In genomic region chr1:63181019-63181418, GRCm38 (mm10) we compare ENCODE assay signal across 8 mouse cellular contexts. TPM values are rescaled to one million over a fixed set of nuclear protein-coding genes. Genes with fewer than 3 reads are reported as not detected.
DNase-seq lines count a peak whose midpoint lies in the region; ATAC-seq and TF ChIP-seq lines count a peak whose summit lies in the region.

No protein-coding gene starts in this region.

- H3K4me3 ChIP-seq in hindbrain, embryonic 12.5 days, result no peak overlapping the region
- no peak overlapping the region for H3K4me3 ChIP-seq in lung, postnatal 0 days (ENCODE audit: low read depth, low read length)

- no peak overlapping the region for H3K4me2 ChIP-seq in hindbrain, embryonic 12.5 days (replicated peaks)
- no peak overlapping the region for H3K4me2 ChIP-seq in lung, postnatal 0 days (replicated peaks; ENCODE audit: low read depth, low read length)

- H3K4me1 ChIP-seq in hindbrain, embryonic 12.5 days, result peaks cover 11% of the 10 kb centered on the region
- peaks cover 7% of the 10 kb centered on the region; the same call in 1 of the 2 replicates for H3K4me1 ChIP-seq in lung, postnatal 0 days (ENCODE audit: insufficient read depth, low read depth, low read length)

- peak; percentile 71 for ATAC-seq in hindbrain, embryonic 12.5 days (ENCODE audit: low FRiP score)
- ATAC-seq in lung, postnatal 0 days, result peak; percentile 80

- no peaks in the 10 kb centered on the region for H3K9me3 ChIP-seq in hindbrain, embryonic 12.5 days (replicated peaks)
- H3K9me3 ChIP-seq in lung, postnatal 0 days (ENCODE audit: low read length), result no peaks in the 10 kb centered on the region

- no peak overlapping the region for H3K9ac ChIP-seq in hindbrain, embryonic 12.5 days
- no peak overlapping the region for H3K9ac ChIP-seq in lung, postnatal 0 days (replicated peaks; ENCODE audit: low read depth)

- peak; percentile 83 for DNase-seq in Muller cell, postnatal 12 days (ENCODE audit: inconsistent ontology term)
- peak; percentile 88 for DNase-seq in cerebellum, adult 9-11 months
- DNase-seq in frontal cortex, adult 2 months (ENCODE audit: extremely low spot score in 1 of 2, low spot score in 1 of 2), result peak; percentile 91 to 98
- peak; percentile 93 to 95 for DNase-seq in layer of hippocampus, postnatal 10 days (ENCODE audit: low spot score in 2 of 2)
- peak; percentile 97 for DNase-seq in lung, postnatal 0 days (ENCODE audit: low spot score)
- DNase-seq in ovary, postnatal 36 days (ENCODE audit: low spot score), result peak; percentile 85
- peak; percentile 95 for DNase-seq in thymus, postnatal 14 days

- WGBS in hindbrain, embryonic 12.5 days, result 9% methylated on average over 3 of the region's 3 CpGs
- WGBS in lung, postnatal 0 days, result 5% methylated on average over 3 of the region's 3 CpGs

- 0 out of 2 replicates have a peak overlapping the region, but pooled peaks have one; percentile 30 for H3K27ac ChIP-seq in hindbrain, embryonic 12.5 days
- 0 out of 2 replicates have a peak overlapping the region, but pooled peaks have one; percentile 35 for H3K27ac ChIP-seq in lung, postnatal 0 days (ENCODE audit: low read length)

- peak; percentile 95 for TF ChIP-seq CTCF in lung, postnatal 0 days (IDR thresholded peaks at IDR 0.05)

- TF ChIP-seq EP300 in lung, postnatal 0 days (IDR thresholded peaks at IDR 0.05), result no peak

- H3K36me3 ChIP-seq in hindbrain, embryonic 12.5 days, result peaks cover 23% of the 10 kb centered on the region
- no peaks in the 10 kb centered on the region for H3K36me3 ChIP-seq in lung, postnatal 0 days (ENCODE audit: insufficient read depth, low read length)

- H3K27me3 ChIP-seq in hindbrain, embryonic 12.5 days, result no peaks in the 10 kb centered on the region
- no peaks in the 10 kb centered on the region for H3K27me3 ChIP-seq in lung, postnatal 0 days (replicated peaks; ENCODE audit: insufficient read depth, low read length)

RNA-seq across cellular contexts. Expression of gene Ndufs1, which starts 4.4 kb away (rescaled TPM):
- polyA plus RNA-seq in frontal cortex, adult 2 months (2012; rRNA removed), result 134 and 137 TPM in 2 replicates
- 124 and 133 TPM in 2 replicates for polyA plus RNA-seq in hindbrain, embryonic 12.5 days (2016; fragmentation: Nextera tagmentation; extraction: Ambion mirVana)
- total RNA-seq in layer of hippocampus, postnatal 10 days (2021), result 100 to 1,000 TPM; 145 to 148 TPM
- polyA plus RNA-seq in lung, postnatal 0 days (2015; fragmentation: Nextera tagmentation; extraction: Ambion mirVana), result 63.0 and 64.3 TPM in 2 replicates

RNA-seq across cellular contexts. Expression of gene Eef1b2, which starts 4.4 kb away (rescaled TPM):
- polyA plus RNA-seq in frontal cortex, adult 2 months (2012; rRNA removed), result 332 and 341 TPM in 2 replicates
- 351 and 383 TPM in 2 replicates for polyA plus RNA-seq in hindbrain, embryonic 12.5 days (2016; fragmentation: Nextera tagmentation; extraction: Ambion mirVana)
- total RNA-seq in layer of hippocampus, postnatal 10 days (2021), result 100 to 1,000 TPM; 532 to 585 TPM
- 274 and 315 TPM in 2 replicates for polyA plus RNA-seq in lung, postnatal 0 days (2015; fragmentation: Nextera tagmentation; extraction: Ambion mirVana)

RNA-seq across cellular contexts. Expression of gene Gpr1, which starts 33.3 kb away (rescaled TPM):
- 0.97 and 0.98 TPM in 2 replicates for polyA plus RNA-seq in frontal cortex, adult 2 months (2012; rRNA removed)
- 0.20 and 0.21 TPM in 2 replicates for polyA plus RNA-seq in hindbrain, embryonic 12.5 days (2016; fragmentation: Nextera tagmentation; extraction: Ambion mirVana)
- under 1 TPM; 0.30 to 0.56 TPM for total RNA-seq in layer of hippocampus, postnatal 10 days (2021)
- polyA plus RNA-seq in lung, postnatal 0 days (2015; fragmentation: Nextera tagmentation; extraction: Ambion mirVana), result 0.10 TPM in 1 of 2 replicates, not detected in the other
